Mouse (Mus musculus): ENCODE results near the gene Zfp879. TPM values are rescaled to one million over a fixed set of nuclear protein-coding genes. Genes with fewer than 3 reads are reported as not detected.

Gene Zfp879
- 1 to 10 TPM in 1 of 2 experiments, under 1 TPM in 1; 0.92 to 1.0 TPM for total RNA-seq (2021)
- long read RNA-seq, experiment 1, partial matches to known transcripts, result 0 of 2 reads
- long read RNA-seq, experiment 1, other reads (novel, unspliced or antisense), result 1 of 2 reads
- long read RNA-seq, experiment 2, result 0 reads

DNA sequence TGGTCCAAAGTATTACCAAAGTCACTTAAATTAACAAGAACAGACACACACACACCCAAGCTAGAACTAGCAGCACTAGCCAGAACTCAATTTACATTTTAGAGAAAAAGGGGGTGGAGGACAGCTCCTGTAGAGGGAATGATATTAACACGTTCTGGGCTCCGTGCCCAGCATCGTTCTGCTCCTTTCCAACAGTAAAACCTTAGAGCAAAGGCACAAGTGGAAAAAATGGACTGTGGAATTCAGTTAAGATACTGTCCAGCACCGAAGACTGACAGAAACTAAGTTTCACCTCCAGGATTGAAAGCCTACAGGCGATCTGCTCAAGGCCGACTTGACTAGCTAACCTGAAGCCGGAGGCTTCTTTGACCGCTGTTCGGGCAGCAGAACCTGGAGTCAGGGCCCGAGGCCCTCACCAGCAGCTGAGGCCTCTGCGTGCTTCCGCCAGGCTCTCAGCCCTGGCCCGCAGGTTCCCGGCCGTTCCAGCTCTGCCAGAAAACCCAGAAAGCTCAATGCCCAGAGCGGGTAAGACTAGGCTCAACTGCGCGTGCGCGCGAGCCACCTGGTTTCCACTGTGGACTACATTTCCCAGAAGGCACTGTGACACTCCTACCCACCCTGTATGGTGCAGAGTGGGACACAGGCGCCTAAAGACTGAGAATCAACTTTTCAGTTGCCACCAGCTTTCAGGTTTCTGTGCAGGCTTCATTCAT, at the start of gene Zfp879:
Zfp879 (minus strand) TSS at position 530 of the 713 bp plus-strand sequence.
- peak; percentile 85 for DNase-seq
- intact Hi-C loops (cut with DNase I; ENCODE audit: low total_unique reads), result no loop called here

DNA sequence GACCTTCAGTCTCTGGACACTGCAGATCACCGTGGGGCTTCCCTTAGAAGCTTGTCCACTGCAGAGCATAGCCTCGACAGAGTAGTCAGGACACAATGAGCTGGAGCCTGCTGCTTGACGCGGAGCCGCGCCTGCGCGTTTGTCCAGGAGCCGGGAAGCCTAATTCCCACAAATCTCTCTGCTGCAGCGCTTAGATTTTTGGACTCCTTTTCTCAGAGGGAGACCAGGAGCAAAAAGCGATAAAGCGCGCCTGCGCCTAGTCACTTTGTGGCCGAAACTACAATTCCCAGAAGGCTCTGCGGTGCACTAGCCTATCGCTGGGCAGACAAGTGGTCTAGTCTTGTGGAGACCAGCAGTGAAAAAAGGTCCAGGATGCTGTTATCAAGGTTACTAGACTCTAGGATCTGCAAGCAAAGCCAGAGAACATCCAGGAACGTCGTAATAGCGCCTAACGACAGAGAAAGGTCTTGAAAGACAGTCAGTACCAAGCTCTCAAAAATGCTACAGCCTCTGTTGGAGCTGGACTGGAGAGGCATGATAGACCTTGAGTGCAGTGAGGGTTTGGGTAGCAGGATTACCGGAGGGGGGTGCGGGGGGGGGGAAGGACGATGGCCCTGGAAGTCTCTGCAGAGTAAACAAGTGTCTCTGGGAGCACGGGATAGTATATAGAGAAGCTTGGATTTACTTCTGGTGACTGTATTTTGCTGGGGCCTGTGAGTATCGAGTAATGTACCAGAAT, 46.2 kb upstream of the Zfp879 start, which contains the start of gene Zfp454:
Zfp454 (minus strand) TSS at position 262 of the 739 bp plus-strand sequence.
- peak; percentile 85 for DNase-seq
- intact Hi-C loops (cut with DNase I; ENCODE audit: low total_unique reads), result no loop called here

DNA sequence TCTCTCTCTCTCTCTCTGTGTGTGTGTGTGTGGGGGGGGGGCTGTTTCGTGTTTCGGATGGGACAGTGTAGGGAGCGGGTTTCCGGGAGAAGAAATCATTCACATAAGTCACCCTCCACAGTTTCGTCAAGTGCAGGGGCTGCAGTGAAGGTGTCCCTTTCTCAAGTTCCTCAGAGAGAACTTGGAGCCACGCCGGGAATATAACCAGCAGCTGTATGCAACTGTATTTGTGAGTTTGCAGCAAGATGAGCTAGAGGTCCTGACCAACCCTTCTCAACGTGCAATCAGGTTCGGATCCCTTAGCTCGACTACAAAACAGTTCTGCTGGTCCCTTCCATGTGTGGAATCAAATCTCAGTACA, 45.6 kb upstream of the Zfp879 start:
- intact Hi-C loops (cut with DNase I; ENCODE audit: low total_unique reads), result no loop called here
- DNase-seq, result peak; percentile 12

DNA sequence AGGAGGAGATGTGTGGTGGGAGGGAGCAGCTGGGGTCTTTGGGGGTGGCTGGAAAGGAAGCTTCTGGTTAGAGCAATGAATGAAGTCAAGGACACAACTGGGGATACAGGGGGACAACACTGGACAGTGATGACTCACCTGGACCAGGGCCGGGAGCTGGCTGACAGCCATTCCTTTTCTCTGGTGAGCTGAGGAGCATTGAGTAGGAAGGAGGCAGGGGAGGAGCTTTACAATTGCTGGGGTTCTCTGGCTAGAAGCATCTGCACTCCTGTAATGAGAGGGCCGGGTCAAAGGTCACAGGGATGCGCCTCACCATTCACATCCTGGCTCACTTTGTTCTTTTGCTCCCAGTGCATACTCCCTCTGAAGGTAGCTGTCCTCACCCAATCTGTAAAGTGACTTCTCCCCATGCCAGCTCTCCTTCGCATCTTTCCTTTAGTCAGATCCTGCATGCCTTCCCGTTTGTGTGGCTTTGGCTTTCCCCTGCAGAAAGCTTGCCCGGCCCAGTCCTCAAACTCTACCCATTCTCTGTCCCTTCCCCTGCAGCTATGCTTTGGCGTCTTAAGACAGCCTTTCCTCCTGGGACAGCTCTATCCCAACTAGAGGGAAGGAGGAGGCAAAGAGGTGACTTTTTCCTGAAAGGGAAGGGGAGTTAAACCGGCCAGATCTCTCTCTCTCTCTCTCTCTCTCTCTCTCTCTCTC, 45.0 kb upstream of the Zfp879 start:
- DNase-seq, result peak; percentile 27
- intact Hi-C loops (cut with DNase I; ENCODE audit: low total_unique reads), result no loop called here

DNA sequence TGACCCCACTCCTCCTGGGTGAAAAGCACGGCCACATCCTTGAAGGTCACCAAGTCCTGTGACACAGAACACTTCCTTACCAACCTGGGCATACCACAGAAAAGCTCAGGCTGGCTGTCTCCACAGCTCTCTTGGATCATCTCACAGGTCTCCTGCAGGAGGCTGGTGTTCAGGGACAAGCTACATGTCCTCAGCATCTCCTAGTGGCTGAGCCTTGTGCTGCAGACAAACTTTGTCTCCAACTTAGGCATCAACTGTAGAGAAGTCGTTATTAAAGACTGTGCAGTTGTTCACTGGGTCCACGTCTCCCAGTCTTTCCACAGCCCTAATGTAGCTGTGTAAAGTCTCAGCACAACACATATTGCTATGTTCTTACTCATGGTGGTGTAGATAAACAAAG, 42.4 kb upstream of the Zfp879 start:
- DNase-seq, result no peak
- intact Hi-C loops (cut with DNase I; ENCODE audit: low total_unique reads), result no loop called here

DNA sequence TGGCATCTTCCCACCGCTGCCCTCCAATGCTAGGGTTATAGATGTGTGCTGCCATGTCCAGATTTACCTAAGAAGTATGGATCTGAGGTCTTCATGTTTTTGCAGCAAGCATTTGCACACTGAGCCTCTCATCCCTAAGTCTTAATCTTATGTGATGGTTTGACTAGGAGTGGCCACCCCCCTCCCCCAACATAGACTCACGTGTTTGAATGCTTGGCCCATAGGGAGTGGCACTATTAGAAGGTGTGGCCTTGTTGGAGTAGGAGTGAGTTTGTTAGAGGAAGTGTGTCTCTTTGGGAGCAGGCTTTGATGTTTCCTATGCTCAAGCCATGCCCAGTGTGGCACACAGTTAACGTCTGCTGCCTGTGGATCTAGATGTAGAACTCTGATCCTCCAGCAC, 37.3 kb upstream of the Zfp879 start:
- intact Hi-C loops (cut with DNase I; ENCODE audit: low total_unique reads), result no loop called here
- no peak for DNase-seq

DNA sequence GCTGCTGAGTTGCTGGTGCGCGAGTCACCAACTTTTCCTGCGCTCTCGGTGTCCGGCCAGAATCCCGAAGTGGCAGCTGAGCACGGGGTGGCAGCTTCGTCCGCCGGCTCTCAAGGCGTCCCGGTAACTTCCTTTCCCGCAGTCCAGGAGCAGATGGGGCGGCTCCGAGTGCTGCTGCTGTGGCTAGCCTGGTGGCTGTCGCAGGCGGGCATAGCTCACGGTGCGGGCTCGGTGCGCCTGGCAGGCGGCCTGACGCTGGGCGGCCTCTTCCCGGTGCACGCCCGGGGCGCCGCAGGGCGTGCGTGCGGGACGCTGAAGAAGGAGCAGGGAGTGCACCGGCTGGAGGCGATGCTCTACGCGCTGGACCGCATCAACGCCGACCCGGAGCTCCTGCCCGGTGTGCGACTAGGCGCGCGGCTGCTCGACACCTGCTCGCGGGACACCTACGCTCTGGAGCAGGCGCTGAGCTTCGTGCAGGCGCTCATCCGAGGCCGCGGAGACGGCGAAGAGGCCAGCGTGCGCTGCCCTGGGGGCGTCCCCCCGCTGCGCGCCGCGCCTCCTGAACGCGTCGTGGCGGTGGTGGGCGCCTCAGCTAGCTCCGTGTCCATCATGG, 9.7 kb upstream of the Zfp879 start:
- no peak for DNase-seq

DNA sequence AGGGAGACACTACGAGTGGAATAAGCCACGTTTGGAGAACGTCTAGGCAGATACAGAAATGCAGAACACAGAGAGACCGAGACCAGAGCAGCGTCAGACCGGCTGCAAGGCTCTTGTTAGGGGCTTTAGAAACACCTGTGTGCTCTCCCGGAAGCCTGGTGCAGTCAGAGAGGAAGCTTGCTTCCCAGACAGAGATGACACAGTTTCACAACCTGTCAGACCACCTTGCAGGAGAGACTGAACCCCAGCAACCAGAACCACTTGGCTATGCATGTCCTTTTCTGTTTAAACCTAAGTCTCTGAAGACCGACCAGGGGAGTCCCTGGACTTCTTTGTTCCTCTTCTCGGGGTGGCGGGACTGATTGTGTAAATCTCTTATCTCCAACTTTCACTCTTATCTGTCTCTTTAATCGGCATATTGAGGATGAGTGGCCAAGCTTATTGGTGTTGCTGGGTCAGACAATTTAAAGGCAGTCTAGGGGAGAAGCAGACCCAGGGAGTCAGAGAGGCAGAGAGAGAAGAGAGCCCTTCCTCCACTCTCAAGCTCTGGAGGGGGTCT, 8.9 kb upstream of the Zfp879 start, which contains the start of gene Grm6:
Grm6 (plus strand) TSS at position 509 of the 559 bp plus-strand sequence.
- intact Hi-C loops (cut with DNase I; ENCODE audit: low total_unique reads), result no loop called here

More for the DNA sequence above, 9.7 kb upstream of the Zfp879 start:
- intact Hi-C loops (cut with DNase I; ENCODE audit: low total_unique reads), result no loop called here

DNA sequence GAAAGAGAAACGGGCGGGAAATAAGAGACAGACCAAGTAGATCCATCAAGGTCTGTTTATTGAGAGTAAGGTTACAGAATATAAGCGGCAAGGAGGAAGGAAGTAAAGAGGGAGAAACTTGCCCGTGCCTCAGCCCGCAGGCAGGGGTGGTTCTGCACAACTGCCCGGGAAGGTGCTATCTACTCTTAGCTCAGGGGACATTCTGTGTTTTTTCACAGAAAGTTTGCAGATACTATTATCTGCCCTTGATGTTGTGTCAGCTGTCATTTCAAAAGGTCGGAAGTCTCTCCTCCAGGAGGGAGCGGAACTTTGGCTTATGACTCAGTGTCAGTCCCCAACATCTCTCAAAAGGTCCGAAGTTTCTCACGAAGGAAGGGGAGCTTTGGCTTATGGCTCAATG, 8.0 kb upstream of the Zfp879 start:
- DNase-seq, result no peak

More for the DNA sequence above, 8.9 kb upstream of the Zfp879 start, which contains the start of gene Grm6:
- DNase-seq, result no peak

DNA sequence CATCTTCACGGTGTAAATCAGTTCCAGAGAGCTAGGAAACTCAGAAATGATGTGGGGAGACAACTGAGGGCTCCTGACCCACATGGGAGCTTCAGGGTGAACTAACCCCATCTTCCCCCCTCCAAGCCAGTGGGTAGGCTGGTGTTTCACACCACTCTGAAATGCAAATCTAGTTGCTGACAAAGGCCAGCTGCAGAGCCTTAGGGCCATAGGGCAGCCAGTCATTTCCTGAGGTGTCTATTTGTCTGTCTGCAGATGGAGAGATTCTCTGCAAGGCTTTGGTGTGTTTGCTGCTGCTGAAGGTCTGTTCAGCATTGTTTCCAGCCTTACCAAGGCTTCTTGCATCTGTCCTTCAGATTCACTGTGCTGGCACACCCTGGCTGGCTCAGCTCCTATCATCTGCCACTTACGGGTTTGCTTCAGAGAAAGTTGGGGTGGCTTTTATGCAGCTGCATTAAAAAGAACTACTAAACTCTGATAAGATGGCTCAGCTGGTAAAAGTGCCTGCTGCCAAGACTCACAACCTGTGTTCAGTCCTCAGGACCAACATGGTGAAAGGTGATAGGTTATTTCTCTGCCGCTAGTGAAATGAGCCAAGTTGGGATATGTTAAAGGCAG, 7.3 kb upstream of the Zfp879 start:
- intact Hi-C loops (cut with DNase I; ENCODE audit: low total_unique reads), result no loop called here

More for the DNA sequence above, 8.0 kb upstream of the Zfp879 start:
- intact Hi-C loops (cut with DNase I; ENCODE audit: low total_unique reads), result no loop called here

DNA sequence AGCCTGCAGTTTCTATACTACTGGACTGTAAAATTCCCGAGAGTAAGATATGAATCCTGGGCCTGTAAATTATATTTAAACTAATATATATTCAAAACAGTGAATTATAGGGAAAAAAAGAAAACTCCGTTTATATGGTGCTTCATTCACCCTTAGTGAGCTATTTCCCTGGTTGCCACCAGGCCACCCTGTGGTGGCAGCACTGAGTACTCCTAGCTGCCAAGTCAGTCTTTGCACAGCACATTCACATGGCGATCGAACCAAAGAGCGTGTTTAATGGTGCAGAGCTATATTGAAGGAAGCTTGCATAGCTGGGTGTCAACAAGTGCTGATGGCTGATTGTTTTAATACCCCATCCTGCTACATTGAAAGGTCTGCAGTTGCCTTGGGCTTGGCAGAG, 5.7 kb upstream of the Zfp879 start:
- intact Hi-C loops (cut with DNase I; ENCODE audit: low total_unique reads), result no loop called here

More for the DNA sequence above, 7.3 kb upstream of the Zfp879 start:
- no peak for DNase-seq

DNA sequence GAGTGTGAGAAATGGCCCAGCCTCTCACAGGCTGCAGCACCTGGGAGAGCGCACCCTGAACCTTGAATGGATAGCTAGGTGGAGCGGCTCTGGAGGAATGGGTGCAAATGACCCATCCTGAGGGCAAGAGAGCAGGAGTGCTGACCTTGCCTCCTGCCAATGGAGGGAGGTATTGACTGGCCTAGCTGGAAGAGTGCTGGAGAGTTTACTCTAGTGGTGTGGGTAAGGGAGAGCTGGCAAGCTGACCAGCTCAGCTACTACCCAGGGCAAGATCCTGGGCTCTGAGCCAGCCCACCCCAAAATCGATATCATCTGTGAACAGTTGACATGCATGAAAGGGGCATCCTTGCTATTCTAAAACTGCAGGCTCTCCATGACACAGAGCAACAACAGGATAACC, 4.6 kb upstream of the Zfp879 start:
- intact Hi-C loops (cut with DNase I; ENCODE audit: low total_unique reads), result no loop called here
- no peak for DNase-seq

More for the DNA sequence above, 5.7 kb upstream of the Zfp879 start:
- no peak for DNase-seq

DNA sequence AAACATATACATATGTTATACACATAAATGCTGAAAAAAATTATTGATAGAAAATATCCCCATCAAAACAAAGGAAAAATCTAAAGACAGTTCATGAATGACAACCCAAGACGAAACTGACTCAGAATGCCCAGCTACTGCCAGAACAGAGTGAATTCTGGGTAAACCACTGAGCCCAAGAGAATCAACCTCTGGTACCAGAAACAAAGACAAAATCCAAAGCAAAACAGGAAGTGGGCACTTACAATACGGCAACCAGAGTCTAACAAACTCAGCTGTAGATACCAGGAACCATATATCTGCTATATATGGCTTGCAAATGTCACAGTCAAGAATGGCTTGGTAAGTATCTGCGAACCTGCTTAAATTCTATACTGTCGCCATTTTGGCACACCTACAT, 5.6 kb downstream of the Zfp879 start:
- intact Hi-C loops (cut with DNase I; ENCODE audit: low total_unique reads), result loop anchor here (10.0 kb wide), 2 partner anchors 99 to 229 kb away; partner anchors contain the start of gene Zfp354b
- DNase-seq, result no peak

DNA sequence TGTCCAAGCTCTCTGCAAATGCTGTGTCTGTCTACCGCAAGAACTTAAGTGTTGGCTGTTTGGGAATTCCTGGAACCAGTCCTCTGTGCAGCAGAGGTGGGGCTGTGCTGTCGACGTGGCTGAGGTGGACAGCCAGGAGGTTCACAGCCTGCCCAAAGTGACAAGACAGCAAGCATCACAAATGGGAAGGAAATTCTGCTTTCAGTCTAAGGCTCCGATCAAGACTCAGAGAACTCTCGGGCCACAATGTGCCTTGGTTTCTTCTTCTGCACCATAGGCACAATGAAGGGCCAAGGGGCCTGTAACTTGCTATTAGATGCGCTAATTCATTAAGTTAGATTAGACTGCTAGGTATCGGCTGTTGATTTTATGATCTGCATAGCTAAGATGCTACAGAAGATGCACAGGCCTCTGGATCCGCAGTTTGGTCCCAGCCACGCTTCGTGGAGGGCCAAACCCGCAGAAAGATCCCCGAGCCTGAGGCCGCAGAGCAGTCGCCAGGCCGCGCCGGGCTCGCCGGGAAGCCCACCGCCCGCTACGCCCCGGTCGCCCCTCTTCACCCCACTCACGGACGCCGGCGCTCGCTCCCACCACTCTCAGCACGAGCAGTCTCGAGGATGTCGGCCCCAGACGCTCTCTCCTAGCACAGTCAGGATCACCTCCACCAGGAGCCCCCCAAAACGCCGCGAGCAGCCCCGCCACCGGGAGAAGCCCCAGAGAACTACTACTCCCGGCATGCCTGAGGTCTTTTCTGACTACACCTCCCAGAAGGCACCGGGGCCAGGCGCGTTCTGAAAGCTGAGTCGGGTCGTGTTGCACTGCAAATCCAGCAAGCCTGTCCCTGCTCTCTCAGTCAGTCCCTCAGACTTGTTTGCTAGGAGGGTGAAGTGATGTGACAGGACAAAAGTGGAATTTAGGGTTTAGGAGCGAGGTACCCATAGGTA, 14.1 kb downstream of the Zfp879 start, which contains the start of gene Zfp354c:
Zfp354c (minus strand) TSS at position 715 of the 944 bp plus-strand sequence.
- intact Hi-C loops (cut with DNase I; ENCODE audit: low total_unique reads), result no loop called here
- peak; percentile 89 for DNase-seq

DNA sequence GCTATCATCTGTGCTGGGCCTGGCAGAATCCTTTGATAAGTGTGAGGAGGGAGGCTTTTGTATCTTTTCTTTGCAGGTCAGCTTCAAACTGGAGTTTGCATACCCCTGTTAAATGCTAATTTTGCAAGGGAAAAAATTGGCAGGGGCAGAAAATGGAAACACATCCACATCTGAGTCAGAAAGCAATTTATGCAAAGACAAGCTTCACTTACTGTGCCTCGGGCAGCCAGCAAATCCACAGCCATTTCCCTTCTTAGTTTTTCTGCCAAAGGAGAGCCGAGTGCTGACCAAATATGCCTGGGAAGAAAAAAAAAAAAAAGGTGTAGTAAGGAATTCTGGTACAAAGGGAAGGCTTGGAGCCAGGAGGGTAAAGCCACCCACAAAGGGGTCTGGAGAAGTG, 15.1 kb downstream of the Zfp879 start:
- no peak for DNase-seq
- intact Hi-C loops (cut with DNase I; ENCODE audit: low total_unique reads), result no loop called here

DNA sequence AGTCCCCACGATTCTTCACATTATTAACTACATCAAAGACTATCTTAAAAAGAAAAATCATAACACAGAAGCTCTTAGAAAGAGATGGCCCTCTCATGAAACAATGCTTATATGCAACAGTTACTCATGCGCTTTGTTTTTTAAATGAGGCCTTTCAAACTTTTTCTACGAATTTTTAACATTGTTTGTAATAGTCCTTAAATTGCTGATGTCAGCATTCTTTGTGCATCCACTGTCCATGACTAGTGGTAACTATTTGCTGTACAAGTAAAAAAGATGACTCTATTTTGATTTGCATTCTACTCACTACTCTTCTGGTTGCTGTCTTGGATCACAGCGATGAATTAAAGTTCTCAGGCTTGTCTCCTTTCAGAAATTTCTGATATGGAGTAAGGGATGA, 27.1 kb downstream of the Zfp879 start:
- no peak for DNase-seq
- intact Hi-C loops (cut with DNase I; ENCODE audit: low total_unique reads), result no loop called here

DNA sequence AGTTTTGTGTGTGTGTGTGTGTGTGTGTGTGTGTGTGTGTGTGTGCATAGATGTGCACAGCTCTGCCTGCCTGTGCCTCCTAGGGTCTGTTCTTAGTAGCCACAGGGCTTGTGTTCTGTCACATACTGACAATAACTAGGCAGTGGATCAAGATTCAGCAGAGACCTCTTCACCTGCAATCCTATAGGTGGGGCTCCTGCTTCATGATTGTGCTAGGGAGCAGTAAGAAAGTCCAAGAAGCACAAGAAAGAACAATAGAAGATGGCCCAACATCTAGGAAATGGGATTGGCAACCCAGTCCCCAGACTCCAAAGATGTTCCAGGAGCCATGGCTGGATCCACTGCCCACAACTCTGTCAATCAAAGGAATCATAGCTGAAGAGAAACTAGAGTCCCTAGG, 42.5 kb downstream of the Zfp879 start:
- DNase-seq, result no peak

DNA sequence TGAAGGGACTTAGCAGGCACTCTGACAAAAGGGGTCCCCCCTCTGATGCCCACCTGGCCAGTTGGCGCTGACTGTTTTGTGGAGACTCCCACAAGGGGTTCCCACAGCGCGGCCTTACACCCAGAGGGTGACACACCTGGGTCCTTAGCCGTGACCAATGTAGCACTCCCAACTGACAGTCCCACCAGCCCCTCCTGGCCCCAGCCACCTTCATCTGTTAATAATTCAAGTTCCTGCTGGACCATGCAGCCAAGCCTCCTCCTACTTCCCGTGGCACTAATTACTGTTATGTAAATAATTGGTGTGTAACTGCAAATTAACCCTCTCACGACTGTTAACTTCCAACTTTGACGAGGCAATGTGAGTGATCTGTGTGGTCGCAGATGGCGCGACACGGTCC, 43.7 kb downstream of the Zfp879 start:
- intact Hi-C loops (cut with DNase I; ENCODE audit: low total_unique reads), result no loop called here
- DNase-seq, result no peak

More for the DNA sequence above, 42.5 kb downstream of the Zfp879 start:
- intact Hi-C loops (cut with DNase I; ENCODE audit: low total_unique reads), result no loop called here

Data from gastrocnemius, postnatal 14 days (tissue).